Mouse (Mus musculus) heart, embryonic 11.5 days (tissue): Measurements from ENCODE around the gene Metrn. TPM values are rescaled to one million over a fixed set of nuclear protein-coding genes. Genes with fewer than 3 reads are reported as not detected.

Experiments used
- ATAC-seq: fragments of 200-750 bp; cut with Nextera tagmentation; replicated peaks from 2 replicates; pipeline ENCODE4 v1.8.0; 2017; ENCODE audit warnings: moderate library complexity; ENCODE audit not compliant: insufficient number of reproducible peaks, low FRiP score, low TSS enrichment
- H3K27ac ChIP-seq: fragments of 300-500 bp; sonication (generic); 2 replicates; pipeline ENCODE4 v1.5.1; 2014; ENCODE audit warnings: mild to moderate bottlenecking, low read depth, low read length
- H3K27me3 ChIP-seq: fragments of 300-500 bp; sonication (generic); 2 replicates; pipeline ENCODE4 v1.6.1; 2014; ENCODE audit warnings: mild to moderate bottlenecking, low read length, mixed read lengths; ENCODE audit not compliant: control insufficient read depth, insufficient read depth
- H3K36me3 ChIP-seq: fragments of 300-500 bp; sonication (generic); 2 replicates; pipeline ENCODE4 v1.6.1; 2014; ENCODE audit warnings: mild to moderate bottlenecking, low read length, moderate library complexity, mixed read lengths; ENCODE audit not compliant: control insufficient read depth, insufficient read depth
- H3K4me1 ChIP-seq: fragments of 300-500 bp; sonication (generic); 2 replicates; pipeline ENCODE4 v1.6.1; 2014; ENCODE audit warnings: low read length; ENCODE audit not compliant: control insufficient read depth, insufficient read depth
- H3K4me2 ChIP-seq: fragments of 300-500 bp; sonication (generic); 2 replicates; pipeline ENCODE4 v1.6.1; 2014; ENCODE audit warnings: mild to moderate bottlenecking, moderate library complexity
- H3K4me3 ChIP-seq: fragments of 300-500 bp; sonication (generic); 2 replicates; pipeline ENCODE4 v1.5.1; 2014; ENCODE audit warnings: low read depth, low read length
- H3K9ac ChIP-seq: fragments of 300-500 bp; sonication (generic); 2 replicates; pipeline ENCODE4 v1.6.1; 2014; ENCODE audit warnings: mild to moderate bottlenecking, low read depth, low read length, moderate library complexity
- H3K9me3 ChIP-seq: fragments of 300-500 bp; sonication (generic); replicated peaks from 2 replicates; pipeline ENCODE4 v1.6.1; 2016; ENCODE audit warnings: low read length; ENCODE audit not compliant: control insufficient read depth
- WGBS: fragments of 180-500 bp; shearing (Covaris S2); extraction: QIAGEN DNeasy Blood & Tissue Kit; methylation state at CpG from one replicate; pipeline ENCODE4 v1.1.7; 2014; ENCODE audit not compliant: insufficient replicate concordance; 5-methylcytosine and 5-hydroxymethylcytosine counted together
- polyA plus RNA-seq: library from polyadenylated mRNA; unstranded; fragments of >200 nt; fragmentation: Nextera tagmentation; extraction: Ambion mirVana; gene quantifications from 2 replicates; pipeline ENCODE4 v1.2.1, GENCODE M21; 2014

Gene Metrn
- polyA plus RNA-seq = 6.2 and 8.3 TPM in 2 replicates

DNA sequence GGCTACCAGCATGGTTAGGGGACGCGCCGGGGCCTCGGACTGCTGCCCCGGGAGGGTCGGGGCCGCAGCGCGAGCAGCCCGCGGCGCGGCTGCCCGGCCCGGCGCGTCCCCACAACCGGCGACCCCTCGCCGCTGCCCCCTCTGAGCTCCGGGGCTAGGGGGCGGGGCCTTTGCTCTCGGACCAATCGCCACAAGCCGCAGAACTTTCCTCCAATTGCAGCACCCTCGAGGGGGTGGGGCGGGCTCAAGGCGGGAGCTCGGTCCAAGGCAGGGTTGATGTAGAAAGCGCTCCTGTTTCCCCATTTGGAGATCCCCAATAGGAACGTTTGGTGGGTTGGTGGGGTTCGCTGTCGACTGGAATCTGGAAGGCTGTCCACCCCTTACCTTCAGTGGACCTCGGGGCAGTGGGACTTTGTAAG is at the start of gene Metrn:
TSS of gene Metrn (minus strand) at position 186 of the 419 bp plus-strand sequence.
- peak within 1 kb of the TSS; percentile 99 for H3K4me2 ChIP-seq
- H3K4me1 ChIP-seq = peaks cover 23% of the 10 kb centered on the region
- H3K27ac ChIP-seq = no peak within 1 kb of the TSS
- H3K36me3 ChIP-seq = no peaks in the 10 kb centered on the region
- H3K4me3 ChIP-seq = peak within 1 kb of the TSS; percentile 55
- peak; percentile 67 for ATAC-seq
- no peaks in the 10 kb centered on the region for H3K27me3 ChIP-seq
- WGBS = 0% methylated on average over 34 of the region's 35 CpGs
- H3K9me3 ChIP-seq = no peaks in the 10 kb centered on the region
- H3K9ac ChIP-seq = peak within 1 kb of the TSS; percentile 68

DNA sequence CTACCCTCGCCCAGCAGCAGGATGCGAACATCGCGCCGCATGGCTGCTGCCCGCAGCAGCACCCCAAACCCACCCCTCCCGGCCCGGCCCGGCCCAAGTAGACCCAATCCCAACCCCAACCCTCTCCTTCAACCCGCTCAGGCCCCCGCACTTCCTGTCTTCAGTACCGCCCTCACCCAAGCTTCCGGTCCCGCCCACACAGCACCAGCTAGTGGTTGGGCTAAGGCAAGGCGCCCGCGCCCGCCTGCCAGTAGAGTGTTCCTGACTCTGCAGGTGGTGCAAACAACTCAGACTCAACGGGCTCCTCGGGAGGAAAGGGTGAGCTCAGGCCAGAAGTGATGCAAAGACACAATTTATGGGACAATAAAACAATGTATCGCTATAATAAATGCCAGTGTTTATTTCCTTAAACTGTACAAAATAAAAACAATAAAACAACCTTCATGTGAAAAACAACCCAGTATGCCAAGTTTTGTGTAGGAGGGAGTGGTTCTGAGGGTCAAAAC is 47.5 kb upstream of the Metrn start, which contains the start of gene Rhot2:
TSS of gene Rhot2 (minus strand) at position 456 of the 506 bp plus-strand sequence.
- Histone ChIP-seq H3K36me3 (peaks cover 28% of the 10 kb centered on the region), H3K27ac (peak within 1 kb of the TSS; percentile 78), H3K4me3 (peak within 1 kb of the TSS; percentile 94), H3K4me1 (peaks cover 14% of the 10 kb centered on the region), H3K9me3 (no peaks in the 10 kb centered on the region), H3K9ac (peak within 1 kb of the TSS; percentile 93), H3K27me3 (no peaks in the 10 kb centered on the region), H3K4me2 (peak within 1 kb of the TSS; percentile 90)
- ATAC-seq = peak; percentile 88
- under 1% methylated on average over 21 of the region's 21 CpGs for WGBS

DNA sequence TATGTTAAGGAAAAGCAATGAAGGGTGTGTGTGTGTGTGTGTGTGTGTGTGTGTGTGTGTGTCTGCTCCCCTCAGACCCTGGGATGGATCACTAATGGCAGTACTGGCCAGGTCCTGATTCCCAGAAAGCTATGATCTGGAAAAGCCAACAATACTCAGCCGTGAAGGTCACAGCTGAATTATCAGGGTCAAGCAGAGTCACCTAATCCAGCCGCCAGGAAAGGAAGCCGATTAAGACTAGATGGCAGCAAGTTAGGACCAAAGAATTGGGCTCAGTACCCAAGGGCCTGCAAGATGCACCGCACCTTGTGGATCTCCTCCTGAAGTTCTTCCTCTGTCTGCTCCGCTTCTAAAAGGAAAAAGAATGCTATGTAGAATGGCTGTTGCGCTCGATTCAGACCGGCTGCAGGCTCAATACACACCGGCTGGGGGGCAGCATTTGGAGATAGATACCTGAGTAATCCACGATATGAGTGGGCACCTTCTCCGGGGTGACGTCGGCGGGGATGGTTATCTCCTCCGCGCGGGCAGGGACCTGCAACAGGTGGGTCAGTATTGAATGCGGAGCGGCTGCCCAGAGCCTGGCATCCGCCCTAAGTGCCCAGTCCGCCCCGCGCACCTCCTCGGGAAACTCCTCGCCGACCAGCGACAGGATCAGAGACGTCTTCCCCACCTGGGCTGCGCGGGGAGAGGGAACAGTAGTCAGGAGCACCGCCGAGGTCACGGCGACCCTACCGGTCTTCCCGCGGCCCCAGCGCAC is 46.9 kb upstream of the Metrn start:
- Histone ChIP-seq H3K36me3 (peaks cover 33% of the 10 kb centered on the region), H3K4me1 (peaks cover 14% of the 10 kb centered on the region), H3K9ac (peak overlapping the region; percentile 93), H3K9me3 (no peaks in the 10 kb centered on the region), H3K27ac (peak overlapping the region; percentile 78), H3K4me3 (peak overlapping the region; percentile 94), H3K4me2 (peak overlapping the region; percentile 90), H3K27me3 (no peaks in the 10 kb centered on the region)
- whole genome bisulfite sequencing = 2% methylated on average over 38 of the region's 38 CpGs
- ATAC-seq = 0 out of 2 replicates have a peak, but pooled peaks have one; percentile 4

DNA sequence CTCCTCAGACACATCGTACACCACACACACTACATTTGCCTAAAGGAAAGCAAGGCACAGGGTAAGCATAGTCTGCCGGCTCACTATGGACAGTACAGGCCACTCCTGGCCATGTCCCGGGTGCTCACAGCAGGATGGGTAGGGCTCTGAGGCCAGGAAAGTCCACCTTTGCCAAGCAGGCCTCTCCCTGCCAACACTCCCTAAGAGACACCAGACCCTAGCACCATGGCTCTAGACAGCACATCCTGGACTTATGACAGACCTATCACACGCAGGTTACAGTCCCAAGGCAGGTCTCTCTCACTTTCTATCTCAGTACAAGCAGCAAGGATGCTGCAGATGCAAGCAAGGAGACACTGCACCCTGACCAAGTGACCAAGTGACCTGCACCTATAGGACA is 46.2 kb upstream of the Metrn start:
- Histone ChIP-seq H3K36me3 (peaks cover 36% of the 10 kb centered on the region), H3K4me2 (peak overlapping the region; percentile 90), H3K4me3 (peak overlapping the region; percentile 94), H3K9me3 (no peaks in the 10 kb centered on the region), H3K9ac (peak overlapping the region; percentile 93), H3K27ac (no peak overlapping the region), H3K4me1 (peaks cover 14% of the 10 kb centered on the region), H3K27me3 (no peaks in the 10 kb centered on the region)
- ATAC-seq = no peak
- 84% methylated on average over 4 of the region's 4 CpGs for WGBS

DNA sequence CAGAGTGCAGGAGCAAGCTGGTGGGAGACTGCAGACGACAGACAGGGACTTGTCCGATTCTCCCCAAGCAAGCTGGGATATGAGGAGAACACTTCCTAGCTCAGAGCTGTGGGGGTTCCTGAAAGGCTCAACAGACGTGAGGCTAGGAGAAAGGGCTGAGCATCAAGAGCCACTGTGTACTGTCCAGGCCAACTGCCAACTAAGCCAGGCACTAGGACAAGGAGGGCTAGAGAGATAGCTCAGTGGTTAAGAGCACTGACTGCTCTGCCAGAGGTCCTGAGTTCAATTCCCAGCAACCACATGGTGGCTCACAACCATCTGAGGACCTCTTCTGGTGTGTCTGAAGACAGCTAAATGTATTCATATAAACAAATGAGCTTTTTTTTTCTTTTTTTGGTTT is 45.6 kb upstream of the Metrn start:
- Histone ChIP-seq H3K4me1 (peaks cover 19% of the 10 kb centered on the region), H3K4me2 (no peak overlapping the region), H3K36me3 (peaks cover 37% of the 10 kb centered on the region), H3K9ac (no peak overlapping the region), H3K27me3 (no peaks in the 10 kb centered on the region), H3K4me3 (no peak overlapping the region), H3K27ac (no peak overlapping the region), H3K9me3 (no peaks in the 10 kb centered on the region)
- no peak for ATAC-seq
- WGBS = 75% methylated on average over 3 of the region's 3 CpGs

DNA sequence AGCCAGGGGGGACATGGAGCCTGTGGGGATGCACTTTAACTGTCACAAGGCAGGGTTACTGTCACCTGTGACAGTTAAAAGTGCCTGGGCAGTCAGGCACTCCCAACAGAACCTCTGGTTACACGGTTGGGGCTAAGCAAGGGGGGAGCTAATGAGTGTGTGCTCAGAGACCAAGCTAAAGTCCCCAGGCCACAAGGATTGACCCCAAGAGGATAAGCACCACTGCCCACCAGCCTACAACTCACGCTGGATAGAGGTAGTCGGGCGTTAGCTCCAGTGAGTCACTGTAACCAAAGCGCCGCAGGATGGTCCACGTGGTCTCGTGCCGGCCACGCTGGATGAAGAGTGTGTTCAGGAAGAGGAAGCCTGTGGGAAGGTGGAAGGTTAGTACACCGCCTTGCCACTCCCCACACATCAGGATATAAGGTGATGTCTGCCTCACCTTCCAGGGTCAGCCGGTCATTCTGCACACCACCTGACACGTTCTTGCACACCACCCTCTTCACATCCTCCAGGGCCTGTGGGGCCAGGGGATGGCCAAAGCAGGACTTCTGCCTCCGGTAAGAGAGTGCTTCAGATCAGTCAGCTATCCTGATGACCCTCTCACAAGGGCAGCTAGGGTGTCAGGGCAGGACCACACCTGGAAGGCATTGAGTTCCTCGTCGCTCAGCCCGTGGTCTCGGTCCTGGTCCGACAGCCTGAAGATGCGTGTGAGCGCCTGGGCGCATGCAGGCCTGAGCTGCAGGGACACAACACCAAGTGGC is 44.4 kb upstream of the Metrn start, which contains the start of gene Gm20683:
TSS of gene Gm20683 (minus strand) at position 647 of the 764 bp plus-strand sequence.
- Histone ChIP-seq H3K9me3 (no peaks in the 10 kb centered on the region), H3K4me2 (no peak within 1 kb of the TSS), H3K27ac (no peak within 1 kb of the TSS), H3K4me1 (peaks cover 31% of the 10 kb centered on the region), H3K9ac (no peak within 1 kb of the TSS), H3K4me3 (no peak within 1 kb of the TSS), H3K27me3 (no peaks in the 10 kb centered on the region), H3K36me3 (peaks cover 37% of the 10 kb centered on the region)
- ATAC-seq = no peak
- WGBS = 91% methylated on average over 22 of the region's 22 CpGs

DNA sequence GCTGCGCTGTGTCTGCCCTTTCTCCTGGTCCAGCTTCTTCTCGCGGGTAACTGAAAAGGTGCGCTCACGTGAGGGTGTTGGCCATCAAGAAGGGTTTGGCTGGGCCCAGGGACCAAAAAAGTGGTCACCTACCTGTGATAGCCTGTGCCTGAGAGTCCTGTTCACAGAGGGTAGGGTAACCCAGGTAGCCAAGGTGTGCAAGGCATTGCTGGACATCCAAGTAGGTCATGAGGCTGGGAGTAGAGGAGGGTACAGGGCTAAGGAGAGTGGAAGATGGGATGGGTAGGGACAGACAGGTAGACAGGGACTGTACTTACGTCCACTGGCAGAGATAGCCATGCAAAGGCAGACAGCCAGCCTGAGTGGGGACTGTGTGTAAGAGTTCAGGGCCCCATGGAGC is 43.6 kb upstream of the Metrn start:
- Histone ChIP-seq H3K4me1 (peaks cover 39% of the 10 kb centered on the region), H3K36me3 (peaks cover 37% of the 10 kb centered on the region), H3K27me3 (no peaks in the 10 kb centered on the region), H3K4me2 (no peak overlapping the region), H3K9ac (no peak overlapping the region), H3K27ac (no peak overlapping the region), H3K9me3 (no peaks in the 10 kb centered on the region), H3K4me3 (no peak overlapping the region)
- ATAC-seq = no peak
- WGBS = 92% methylated on average over 6 of the region's 6 CpGs

DNA sequence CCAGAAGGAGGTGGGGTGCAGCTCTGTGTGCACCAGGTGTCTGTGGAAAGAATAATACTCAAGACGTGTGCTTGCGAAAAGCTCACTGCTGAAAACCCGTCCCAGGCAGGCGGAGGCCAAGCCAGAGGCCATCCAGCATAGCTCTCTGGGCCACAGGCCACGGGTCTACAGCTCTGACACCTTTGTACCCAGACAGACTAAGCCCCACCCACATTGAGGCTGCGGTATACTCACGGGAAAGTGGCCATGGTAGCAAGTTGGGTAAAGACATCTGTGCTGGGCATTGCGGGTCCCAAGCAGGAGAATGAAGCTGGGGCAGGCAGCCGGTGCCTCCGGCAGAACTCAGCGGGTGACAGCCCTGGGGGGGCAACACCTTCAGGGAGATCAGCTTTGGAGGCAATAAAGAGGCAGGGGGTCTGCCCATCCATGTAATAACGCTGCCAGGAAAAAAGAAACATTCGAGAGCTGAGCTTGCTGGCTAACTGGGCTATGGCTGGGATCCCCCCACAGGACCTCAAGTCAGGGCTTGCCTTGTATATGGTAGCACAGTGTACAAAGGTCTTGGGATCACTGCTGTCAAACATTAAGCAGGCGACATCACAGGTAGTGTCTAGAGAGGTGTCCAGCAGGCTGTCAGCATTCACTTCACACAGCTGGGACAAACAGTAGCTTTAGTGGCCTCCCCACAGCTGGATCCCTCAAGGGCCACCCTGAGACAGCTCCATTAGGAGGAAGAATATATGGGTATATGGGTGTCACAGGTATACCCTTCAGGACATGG is 42.7 kb upstream of the Metrn start:
- Histone ChIP-seq H3K9me3 (no peaks in the 10 kb centered on the region), H3K4me1 (peaks cover 46% of the 10 kb centered on the region), H3K9ac (no peak overlapping the region; the same call in 1 of the 2 replicates), H3K4me2 (no peak overlapping the region), H3K36me3 (peaks cover 37% of the 10 kb centered on the region), H3K4me3 (no peak overlapping the region), H3K27me3 (no peaks in the 10 kb centered on the region), H3K27ac (no peak overlapping the region)
- no peak for ATAC-seq
- 85% methylated on average over 14 of the region's 14 CpGs for WGBS
